Mouse (Mus musculus): ENCODE data around the gene Zfp524.
"Not testable (repeated sequence)": the region's sequence is repeated elsewhere in the genome, so short reads cannot be mapped to it uniquely, and the experiment has no call there.

The Zfp524 gene

DNA sequence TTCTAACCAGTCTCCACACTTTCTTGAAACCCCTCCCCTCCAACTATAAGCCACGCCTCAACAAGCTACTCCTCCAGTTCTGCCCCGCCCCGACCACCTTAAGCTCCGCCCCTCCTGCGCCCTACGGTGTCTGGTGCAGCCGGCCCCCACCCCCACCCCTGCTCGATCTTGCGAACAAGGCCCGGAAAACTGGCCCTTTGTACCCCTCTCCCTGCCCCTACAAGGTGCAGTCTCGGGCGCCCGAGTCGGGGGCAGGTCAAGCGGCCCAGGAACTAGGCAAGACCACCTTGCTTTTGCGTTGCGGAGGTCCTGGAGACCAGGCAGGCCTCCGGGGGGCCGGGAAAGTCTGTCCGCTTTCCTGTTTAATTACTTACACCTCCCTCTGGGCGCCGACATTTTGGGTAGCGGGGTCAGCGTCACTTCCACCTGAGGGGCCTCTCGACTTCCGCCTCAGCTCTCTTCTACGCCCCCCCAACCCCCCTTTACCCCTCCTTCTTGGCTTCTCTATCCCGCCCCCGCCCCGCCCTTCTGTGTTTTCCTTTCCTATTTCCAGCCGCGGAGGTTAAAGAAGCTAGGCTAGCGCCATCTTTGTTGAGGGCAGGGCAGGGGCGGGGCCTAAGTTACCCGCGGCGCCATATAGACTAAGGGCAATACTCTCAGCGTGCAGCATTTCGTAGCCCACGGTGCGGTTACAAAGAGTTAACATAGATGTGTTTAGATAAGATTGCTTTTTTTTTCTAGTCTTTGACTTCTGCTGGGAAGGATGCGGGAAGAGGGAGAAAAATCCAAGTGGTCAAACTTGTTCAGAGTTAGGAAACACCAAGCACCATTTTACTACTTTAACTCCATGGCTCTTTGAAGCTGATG, at the start of gene Zfp524, which contains the start of gene Fiz1:
Gene Zfp524, plus strand, starts transcription at position 165 of the 867 bp plus-strand sequence.
Gene Fiz1, minus strand, starts transcription at position 447 of the 867 bp plus-strand sequence.
- peak; percentile 91 to 98 for DNase-seq (ENCODE audit: low spot score in 2 of 2)

DNA sequence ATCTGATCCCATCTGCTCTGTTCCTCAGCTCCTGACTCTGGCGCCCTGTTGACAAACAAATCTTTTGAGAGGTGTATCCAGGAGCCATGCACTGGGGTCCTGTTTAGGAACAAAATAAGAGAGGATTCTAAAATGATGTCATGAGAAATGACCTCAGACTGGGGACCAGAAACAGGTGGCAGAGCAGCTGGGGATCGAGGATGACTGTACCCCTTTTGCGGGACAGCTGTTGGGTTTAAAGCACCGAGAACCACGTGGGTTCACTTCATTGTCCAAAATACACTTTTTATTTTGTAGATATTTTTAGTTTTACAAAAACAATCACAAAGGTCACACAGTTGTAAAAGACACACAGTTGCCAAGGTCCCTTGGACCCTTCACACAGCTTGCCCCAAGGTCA, 49.2 kb upstream of the Zfp524 start:
- no peak for DNase-seq (ENCODE audit: low spot score in 2 of 2)

GRCm38 (mm10) chr7:4971068-4971467, 43.1 kb upstream of the Zfp524 start, which contains the start of gene Sbk3:
Gene Sbk3 (minus strand): TSS chr7:4971168.
- DNase-seq (ENCODE audit: low spot score in 2 of 2): no peak

- no peak for DNase-seq (ENCODE audit: low spot score in 2 of 2)
Observed at GRCm38 (mm10) chr7:4971710-4972109, 42.5 kb upstream of the Zfp524 start.

DNA sequence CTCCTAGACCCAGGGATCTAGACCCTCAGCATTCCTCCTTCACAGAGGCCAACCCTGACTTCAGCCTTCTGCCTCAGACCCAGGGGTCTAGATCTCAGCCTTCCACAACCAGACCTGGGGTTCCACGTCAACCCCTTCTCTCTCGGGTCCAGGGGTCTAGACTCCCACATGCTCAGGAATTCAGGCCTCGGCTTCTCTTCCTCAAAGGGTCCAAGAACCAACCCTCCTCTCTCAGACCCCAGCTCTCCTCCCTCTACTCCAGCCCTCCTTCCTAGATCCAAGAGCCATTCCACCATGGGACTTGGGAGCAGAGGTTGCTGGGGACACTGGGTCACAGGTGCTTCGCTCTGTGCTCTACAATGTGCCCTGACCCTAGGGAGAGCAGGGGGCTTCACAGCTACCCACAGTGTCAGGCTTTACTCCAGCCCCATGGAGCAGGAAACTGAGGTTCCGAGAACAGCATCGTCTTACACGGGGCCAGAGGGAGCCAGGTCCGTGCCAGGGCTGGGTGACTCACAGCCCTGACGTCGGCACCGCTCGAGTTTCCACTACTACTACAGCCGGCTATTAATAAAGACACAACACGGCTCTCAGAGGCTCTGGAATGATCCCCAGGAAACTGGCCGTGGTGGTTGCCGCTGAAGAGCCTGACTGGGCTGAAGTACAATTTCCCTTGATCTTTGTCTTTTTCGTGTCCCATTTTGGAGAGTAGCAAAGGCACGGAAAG, 41.7 kb upstream of the Zfp524 start:
- DNase-seq (ENCODE audit: low spot score in 2 of 2): peak in 1 of 2 experiments; percentile 9

- no peak for DNase-seq (ENCODE audit: low spot score in 2 of 2)
Observed at GRCm38 (mm10) chr7:4975455-4975854, 38.8 kb upstream of the Zfp524 start.

DNA sequence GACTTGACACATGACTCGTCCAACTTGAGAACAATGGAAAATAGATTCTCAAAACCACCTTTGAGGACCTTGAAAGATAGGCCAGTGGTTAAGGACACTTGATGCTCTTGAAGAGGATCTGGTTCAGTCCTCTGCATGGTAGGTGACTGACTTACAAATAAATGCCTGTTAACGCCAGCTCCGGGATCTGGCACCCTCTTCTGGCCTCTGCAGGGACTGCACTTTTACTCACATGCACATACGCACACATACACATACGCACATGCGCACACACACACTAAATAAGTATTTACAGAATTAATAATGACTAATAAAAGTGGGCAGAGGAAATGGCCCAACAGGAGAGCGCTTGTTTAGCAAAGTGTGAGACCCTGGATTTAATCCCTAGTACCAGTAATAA, 37.4 kb upstream of the Zfp524 start:
- no peak for DNase-seq (ENCODE audit: low spot score in 2 of 2)

DNA sequence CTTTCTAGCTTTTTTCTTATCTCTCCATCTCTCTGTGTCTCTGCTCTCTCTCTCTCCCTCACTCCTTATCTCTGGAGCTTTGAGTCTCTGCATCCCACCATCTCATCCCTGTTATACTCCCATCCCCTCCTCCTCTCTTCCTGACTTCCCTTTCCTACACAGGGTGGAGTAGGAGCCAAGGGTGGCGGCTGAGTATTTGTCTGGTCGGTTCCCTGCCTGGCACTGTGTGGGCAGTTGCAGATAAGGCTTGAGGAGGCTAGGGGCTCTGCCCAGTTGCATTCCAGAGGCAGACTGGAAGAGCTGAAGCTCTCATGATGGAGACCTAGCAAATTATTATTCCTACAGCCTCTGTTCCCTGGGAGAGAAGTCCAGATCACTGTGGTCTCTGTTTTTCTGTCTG, 26.0 kb upstream of the Zfp524 start:
- DNase-seq (ENCODE audit: low spot score in 2 of 2): no peak

DNA sequence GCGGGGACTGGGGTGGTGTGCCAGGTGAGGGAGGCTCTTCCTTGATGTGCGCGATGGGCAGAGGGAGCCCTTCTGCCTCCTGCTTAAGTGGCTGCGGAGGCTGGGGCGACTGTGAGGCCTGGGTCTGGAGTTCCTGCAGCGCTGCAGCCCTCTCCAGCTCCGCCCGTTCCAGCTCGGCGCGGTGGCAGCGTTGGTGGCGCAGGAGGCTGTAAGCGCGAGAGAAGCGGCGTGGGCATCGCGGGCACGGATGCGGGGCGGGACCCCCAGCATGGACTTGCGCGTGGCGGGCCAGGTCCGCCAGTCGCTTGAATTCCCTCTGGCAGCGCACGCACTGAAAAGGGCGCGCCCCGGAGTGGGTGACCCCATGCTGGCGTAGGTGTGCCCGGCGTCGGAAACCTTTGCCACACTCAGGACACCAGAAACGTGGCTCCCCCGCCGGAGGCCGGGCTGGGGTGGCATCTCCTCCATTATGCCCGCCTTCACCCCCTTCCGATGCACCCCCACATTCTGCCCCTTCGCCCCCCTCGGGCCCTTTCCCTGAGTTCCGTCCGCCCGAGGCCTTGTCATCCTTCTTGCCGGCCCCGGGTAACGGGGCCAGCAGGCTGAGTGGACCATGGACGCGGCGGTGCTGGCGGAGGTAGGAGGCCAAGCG, 20.7 kb upstream of the Zfp524 start:
- no peak for DNase-seq (ENCODE audit: low spot score in 2 of 2)

DNA sequence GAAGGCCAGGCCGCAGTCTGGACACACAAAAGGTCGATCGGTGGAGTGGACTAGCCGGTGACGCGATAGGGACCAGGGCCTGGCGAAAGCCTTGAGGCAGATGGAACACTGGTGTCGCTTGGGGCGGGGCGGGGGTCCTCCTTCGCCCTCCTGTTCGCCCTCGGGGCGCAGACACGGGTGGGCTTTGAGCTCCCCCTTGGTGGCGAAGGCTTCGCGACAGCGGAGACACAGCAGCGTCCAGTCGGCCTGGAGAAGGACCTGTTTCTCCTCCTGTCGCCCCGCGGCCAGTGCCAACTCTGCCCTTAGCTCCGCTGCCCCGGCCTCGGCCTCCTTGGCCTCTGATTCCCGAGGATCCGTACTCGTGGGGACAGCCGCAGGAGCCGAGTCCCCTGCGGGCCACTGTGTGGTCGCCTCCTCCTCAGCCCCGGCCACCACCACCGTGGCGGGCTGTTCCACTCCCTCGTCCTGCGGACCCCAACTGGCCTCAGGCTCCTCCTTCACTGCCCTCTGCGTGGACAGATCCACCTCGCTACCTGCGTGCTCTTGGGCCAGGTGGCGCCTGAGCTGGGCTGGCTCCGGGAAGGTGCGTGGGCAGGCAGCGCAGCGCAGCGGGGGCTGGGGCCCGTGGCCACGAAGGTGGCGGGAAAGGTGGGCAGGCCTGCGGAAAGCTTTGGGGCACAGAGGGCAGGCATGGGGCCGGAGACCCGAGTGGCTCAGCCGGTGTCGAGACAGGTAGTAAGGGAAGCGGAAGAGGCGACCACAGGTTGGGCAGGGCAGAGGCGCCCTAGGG, 20.0 kb upstream of the Zfp524 start:
- DNase-seq (ENCODE audit: low spot score in 2 of 2): no peak

- DNase-seq (ENCODE audit: low spot score in 2 of 2): no peak
Observed at GRCm38 (mm10) chr7:4995268-4996002, 18.8 kb upstream of the Zfp524 start.

GRCm38 (mm10) chr7:4996003-4996895, 18.0 kb upstream of the Zfp524 start, which contains the start of gene Zfp579:
Gene Zfp579 (minus strand): TSS chr7:4996158.
- peak; percentile 59 to 93 for DNase-seq (ENCODE audit: low spot score in 2 of 2)

GRCm38 (mm10) chr7:4996934-4997333, 17.3 kb upstream of the Zfp524 start:
- no peak for DNase-seq (ENCODE audit: low spot score in 2 of 2)

GRCm38 (mm10) chr7:4999876-5000275, 14.3 kb upstream of the Zfp524 start:
- no peak for DNase-seq (ENCODE audit: low spot score in 2 of 2)

GRCm38 (mm10) chr7:5002876-5003275, 11.3 kb upstream of the Zfp524 start:
- DNase-seq (ENCODE audit: low spot score in 2 of 2): not testable (repeated sequence)

DNA sequence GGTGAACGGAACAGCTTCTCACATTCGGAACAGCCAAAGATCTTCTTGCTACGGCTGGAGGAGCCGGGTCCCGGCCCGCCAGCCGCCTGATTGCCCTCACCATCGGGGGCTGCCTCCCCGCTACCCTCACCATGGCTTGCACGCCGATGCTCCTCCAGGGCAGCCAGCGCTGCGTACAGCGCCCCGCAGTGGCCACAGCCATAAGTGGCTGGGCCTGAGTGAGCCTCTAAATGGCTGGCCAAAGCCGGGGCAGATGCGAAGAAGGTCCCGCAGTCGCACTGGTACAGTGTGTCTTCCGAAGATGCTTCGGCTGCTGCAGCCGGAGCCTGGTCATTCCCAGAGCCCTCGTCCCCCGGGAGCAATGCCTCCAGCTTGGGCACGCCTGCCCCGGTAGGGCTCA, 6.0 kb upstream of the Zfp524 start:
- DNase-seq (ENCODE audit: low spot score in 2 of 2): no peak

DNA sequence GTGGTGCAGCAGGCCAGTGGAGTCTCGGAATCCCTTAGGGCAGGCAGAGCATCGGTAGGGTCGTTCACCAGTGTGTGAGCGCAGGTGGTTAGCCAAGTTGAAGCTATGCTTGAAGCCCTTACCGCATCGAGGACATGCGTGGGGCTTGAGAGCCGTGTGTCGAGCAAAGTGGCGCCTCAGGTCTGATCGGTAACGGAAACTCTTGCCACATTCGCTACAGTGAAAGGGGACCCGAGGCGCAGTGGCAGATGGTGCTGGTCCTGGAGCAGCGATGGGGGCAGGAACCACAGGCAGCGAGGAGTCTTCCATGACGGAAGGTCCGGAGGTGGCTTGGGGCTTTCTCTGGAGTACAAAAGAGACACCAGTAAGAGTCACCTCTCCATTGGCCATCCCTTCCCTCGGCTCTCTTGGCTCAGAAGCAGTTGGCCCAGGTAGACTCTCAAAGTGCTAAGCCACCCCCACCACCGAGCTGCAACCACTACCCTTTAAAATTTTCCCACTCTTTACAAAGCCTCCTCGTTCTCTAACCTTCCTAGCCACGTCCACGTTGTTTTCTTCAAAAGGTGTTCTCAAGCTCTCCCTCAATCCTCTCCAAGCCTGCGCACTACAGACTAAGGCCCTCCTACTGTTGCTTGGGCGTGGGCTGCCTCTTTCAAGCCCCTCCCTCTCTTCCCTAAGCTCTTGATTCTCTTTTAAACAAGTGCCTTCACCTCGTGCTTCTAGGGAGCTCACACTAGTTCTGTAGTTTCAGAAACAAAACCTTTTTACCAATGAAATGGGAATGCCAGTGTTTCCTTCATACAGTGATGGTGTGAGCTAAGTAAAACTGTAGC, 1.3 kb upstream of the Zfp524 start:
- DNase-seq (ENCODE audit: low spot score in 2 of 2): no peak

GRCm38 (mm10) chr7:5015118-5016001, 1.1 kb downstream of the Zfp524 start, which contains the start of gene Gm44973:
Gene Gm44973 (plus strand): TSS chr7:5015496.
- peak; percentile 92 for DNase-seq (ENCODE audit: low spot score in 2 of 2)
